ENCODE assay signal across 16 mouse cellular contexts in genomic region chr15:97999546-97999945, GRCm38 (mm10). TPM values are rescaled to one million over a fixed set of nuclear protein-coding genes. Genes with fewer than 3 reads are reported as not detected.
DNase-seq lines count a peak whose midpoint lies in the region; ATAC-seq and TF ChIP-seq lines count a peak whose summit lies in the region.
"Had no signal": no experiment of that assay in that cellular context is flagged by ENCODE, and none has a peak within 500 bp of the region (broad histone marks: within the 10 kb centered on the region; RNA-seq: fewer than 3 reads in every experiment).

No protein-coding gene starts in this region.

- no peak for ATAC-seq in forebrain, embryonic 12.5 days (ENCODE audit: low FRiP score)
- no peak for ATAC-seq in forebrain, postnatal 0 days
- ATAC-seq in midbrain, embryonic 11.5 days (ENCODE audit: low FRiP score): no peak
- no peak for ATAC-seq in midbrain, embryonic 16.5 days
- ATAC-seq in neural tube, embryonic 13.5 days (ENCODE audit: low read depth): no peak

- peak overlapping the region; percentile 47; the same call in 1 of the 2 replicates for H3K9ac ChIP-seq in forebrain, embryonic 12.5 days
- H3K9ac ChIP-seq in forebrain, postnatal 0 days: no peak overlapping the region
- H3K9ac ChIP-seq in midbrain, embryonic 11.5 days (ENCODE audit: low read length): peak overlapping the region; percentile 26; the same call in 1 of the 2 replicates
- no peak overlapping the region for H3K9ac ChIP-seq in midbrain, embryonic 16.5 days (ENCODE audit: low read depth, low read length)
- no peak overlapping the region for H3K9ac ChIP-seq in neural tube, embryonic 13.5 days
- H3K9ac ChIP-seq: embryonic facial prominence, embryonic 12.5 days; hindbrain, embryonic 15.5 days had no signal

- H3K36me3 ChIP-seq in forebrain, embryonic 12.5 days (replicated peaks): peaks cover 41% of the 10 kb centered on the region
- H3K36me3 ChIP-seq in forebrain, postnatal 0 days (ENCODE audit: insufficient read depth): no peaks in the 10 kb centered on the region
- peaks cover 20% of the 10 kb centered on the region for H3K36me3 ChIP-seq in midbrain, embryonic 11.5 days (ENCODE audit: control insufficient read depth, insufficient read depth, low read length)
- no peaks in the 10 kb centered on the region for H3K36me3 ChIP-seq in midbrain, embryonic 16.5 days (ENCODE audit: control insufficient read depth, insufficient read depth, low read length)
- peaks cover 60% of the 10 kb centered on the region for H3K36me3 ChIP-seq in limb, embryonic 10.5 days
- H3K36me3 ChIP-seq in neural tube, embryonic 13.5 days: no peaks in the 10 kb centered on the region; the same call in 1 of the 2 replicates
- H3K36me3 ChIP-seq: hindbrain, embryonic 15.5 days had no signal

- TF ChIP-seq CTCF in forebrain, postnatal 0 days (IDR thresholded peaks at IDR 0.05; ENCODE audit: low read depth): no peak

- WGBS in forebrain, embryonic 12.5 days: 37% methylated on average over 13 of the region's 13 CpGs
- 55% methylated on average over 13 of the region's 13 CpGs for WGBS in forebrain, postnatal 0 days
- WGBS in midbrain, embryonic 11.5 days: 26% methylated on average over 13 of the region's 13 CpGs
- WGBS in midbrain, embryonic 16.5 days: 46% methylated on average over 13 of the region's 13 CpGs
- 14% methylated on average over 13 of the region's 13 CpGs for WGBS in limb, embryonic 10.5 days
- WGBS in neural tube, embryonic 13.5 days: 34% methylated on average over 13 of the region's 13 CpGs

- no peaks in the 10 kb centered on the region for H3K9me3 ChIP-seq in forebrain, embryonic 12.5 days
- no peaks in the 10 kb centered on the region for H3K9me3 ChIP-seq in forebrain, postnatal 0 days (ENCODE audit: low read length)
- no peaks in the 10 kb centered on the region for H3K9me3 ChIP-seq in midbrain, embryonic 11.5 days (ENCODE audit: control insufficient read depth, low read length)
- no peaks in the 10 kb centered on the region for H3K9me3 ChIP-seq in midbrain, embryonic 16.5 days (replicated peaks; ENCODE audit: control insufficient read depth, low read length, poor library complexity, severe bottlenecking)
- H3K9me3 ChIP-seq in limb, embryonic 10.5 days (replicated peaks): no peaks in the 10 kb centered on the region
- no peaks in the 10 kb centered on the region for H3K9me3 ChIP-seq in neural tube, embryonic 13.5 days
- H3K9me3 ChIP-seq: embryonic facial prominence, embryonic 12.5 days; hindbrain, embryonic 15.5 days had no signal

- H3K27ac ChIP-seq in forebrain, embryonic 12.5 days: no peak overlapping the region
- H3K27ac ChIP-seq in forebrain, postnatal 0 days (ENCODE audit: low read depth, low read length): no peak overlapping the region
- peak overlapping the region; percentile 7; the same call in 1 of the 2 replicates for H3K27ac ChIP-seq in midbrain, embryonic 11.5 days (ENCODE audit: low read depth, low read length)
- H3K27ac ChIP-seq in midbrain, embryonic 16.5 days (ENCODE audit: low read length): no peak overlapping the region
- 0 out of 2 replicates have a peak overlapping the region, but pooled peaks have one; percentile 7 for H3K27ac ChIP-seq in limb, embryonic 10.5 days
- H3K27ac ChIP-seq in neural tube, embryonic 13.5 days (replicated peaks): no peak overlapping the region
- H3K27ac ChIP-seq: embryonic facial prominence, embryonic 12.5 days; heart, adult 2 months; hindbrain, embryonic 15.5 days had no signal

- H3K4me1 ChIP-seq in forebrain, embryonic 12.5 days: peaks cover 52% of the 10 kb centered on the region
- peaks cover 36% of the 10 kb centered on the region for H3K4me1 ChIP-seq in forebrain, postnatal 0 days (ENCODE audit: insufficient read depth)
- peaks cover 34% of the 10 kb centered on the region for H3K4me1 ChIP-seq in midbrain, embryonic 11.5 days (ENCODE audit: control insufficient read depth, insufficient read depth, low read length)
- H3K4me1 ChIP-seq in midbrain, embryonic 16.5 days (ENCODE audit: control insufficient read depth, insufficient read depth, low read length): peaks cover 45% of the 10 kb centered on the region
- peaks cover 53% of the 10 kb centered on the region for H3K4me1 ChIP-seq in limb, embryonic 10.5 days
- peaks cover 97% of the 10 kb centered on the region for H3K4me1 ChIP-seq in neural tube, embryonic 13.5 days (replicated peaks)

- no peak overlapping the region for H3K4me3 ChIP-seq in forebrain, embryonic 12.5 days (replicated peaks)
- no peak overlapping the region for H3K4me3 ChIP-seq in forebrain, postnatal 0 days (ENCODE audit: low read depth, low read length)
- no peak overlapping the region for H3K4me3 ChIP-seq in midbrain, embryonic 11.5 days (ENCODE audit: low read depth, low read length)
- H3K4me3 ChIP-seq in midbrain, embryonic 16.5 days (ENCODE audit: low read depth, low read length): no peak overlapping the region
- H3K4me3 ChIP-seq in limb, embryonic 10.5 days: peak overlapping the region; percentile 70
- H3K4me3 ChIP-seq in neural tube, embryonic 13.5 days: no peak overlapping the region
- H3K4me3 ChIP-seq: embryonic facial prominence, embryonic 12.5 days; heart, adult 2 months; hindbrain, embryonic 15.5 days had no signal

- peaks cover 15% of the 10 kb centered on the region for H3K27me3 ChIP-seq in forebrain, embryonic 12.5 days
- peaks cover 24% of the 10 kb centered on the region; the same call in 1 of the 2 replicates for H3K27me3 ChIP-seq in forebrain, postnatal 0 days (ENCODE audit: insufficient read depth, low read length)
- H3K27me3 ChIP-seq in midbrain, embryonic 11.5 days (ENCODE audit: control insufficient read depth, insufficient read depth, low read length): no peaks in the 10 kb centered on the region
- H3K27me3 ChIP-seq in midbrain, embryonic 16.5 days (ENCODE audit: control insufficient read depth, insufficient read depth, low read depth, low read length): peaks cover 7% of the 10 kb centered on the region
- peaks cover 73% of the 10 kb centered on the region for H3K27me3 ChIP-seq in limb, embryonic 10.5 days (ENCODE audit: low read depth, poor library complexity, severe bottlenecking)
- H3K27me3 ChIP-seq in neural tube, embryonic 13.5 days: peaks cover 31% of the 10 kb centered on the region

- no peak for DNase-seq in forebrain, postnatal 0 days
- DNase-seq in midbrain, embryonic 11.5 days (ENCODE audit: low spot score, missing footprints): no peak
- no peak for DNase-seq in limb, embryonic 10.5 days (ENCODE audit: low spot score)
- DNase-seq in frontal cortex, postnatal 25 days (ENCODE audit: low spot score in 2 of 2): no peak
- DNase-seq in cerebellum, postnatal 4 days (ENCODE audit: low spot score in 2 of 2): no peak
- DNase-seq: cerebellum, adult 2 months; heart, adult 2 months; kidney, adult 9 months; layer of hippocampus, adult 9-11 months; lung, adult 18-20 months; thymus, postnatal 25 days had no signal

- H3K4me2 ChIP-seq in forebrain, embryonic 12.5 days: peak overlapping the region; percentile 88
- H3K4me2 ChIP-seq in forebrain, postnatal 0 days (ENCODE audit: low read depth): no peak overlapping the region
- H3K4me2 ChIP-seq in midbrain, embryonic 11.5 days: no peak overlapping the region; the same call in 1 of the 2 replicates
- H3K4me2 ChIP-seq in midbrain, embryonic 16.5 days (ENCODE audit: low read length): no peak overlapping the region
- H3K4me2 ChIP-seq in neural tube, embryonic 13.5 days: peak overlapping the region; percentile 84
- H3K4me2 ChIP-seq: hindbrain, embryonic 15.5 days had no signal

RNA-seq across cellular contexts. Expression of gene Col2a1, which starts 4.9 kb away (rescaled TPM):
- 112 and 122 TPM in 2 replicates for polyA plus RNA-seq in forebrain, embryonic 12.5 days (2016; fragmentation: Nextera tagmentation; extraction: Ambion mirVana)
- 7.6 and 28.3 TPM in 2 replicates for total RNA-seq in forebrain, postnatal 0 days (2014; rRNA removed)
- polyA plus RNA-seq in forebrain, postnatal 0 days (2015; fragmentation: Nextera tagmentation; extraction: Ambion mirVana): 2.5 and 4.9 TPM in 2 replicates
- 94.5 and 94.6 TPM in 2 replicates for polyA plus RNA-seq in midbrain, embryonic 11.5 days (2014; fragmentation: Nextera tagmentation; extraction: Ambion mirVana)
- polyA plus RNA-seq in midbrain, embryonic 16.5 days (2015; fragmentation: Nextera tagmentation; extraction: Ambion mirVana): 22.6 and 34.8 TPM in 2 replicates
- polyA plus RNA-seq in limb, embryonic 10.5 days (2016; fragmentation: Nextera tagmentation; extraction: Ambion mirVana): 72.8 and 186 TPM in 2 replicates
- polyA plus RNA-seq in neural tube, embryonic 13.5 days (2015; fragmentation: Nextera tagmentation; extraction: Ambion mirVana): 67.1 and 89.2 TPM in 2 replicates

RNA-seq across cellular contexts. Expression of gene Tmem106c, which starts 35.5 kb away (rescaled TPM):
- 41.5 and 44.9 TPM in 2 replicates for polyA plus RNA-seq in forebrain, embryonic 12.5 days (2016; fragmentation: Nextera tagmentation; extraction: Ambion mirVana)
- 44.4 and 50.8 TPM in 2 replicates for total RNA-seq in forebrain, postnatal 0 days (2014; rRNA removed)
- polyA plus RNA-seq in forebrain, postnatal 0 days (2015; fragmentation: Nextera tagmentation; extraction: Ambion mirVana): 62.8 and 66.1 TPM in 2 replicates
- 60.4 and 62.7 TPM in 2 replicates for polyA plus RNA-seq in midbrain, embryonic 11.5 days (2014; fragmentation: Nextera tagmentation; extraction: Ambion mirVana)
- 52.5 and 57.2 TPM in 2 replicates for polyA plus RNA-seq in midbrain, embryonic 16.5 days (2015; fragmentation: Nextera tagmentation; extraction: Ambion mirVana)
- polyA plus RNA-seq in limb, embryonic 10.5 days (2016; fragmentation: Nextera tagmentation; extraction: Ambion mirVana): 29.8 and 34.9 TPM in 2 replicates
- 45.0 and 49.3 TPM in 2 replicates for polyA plus RNA-seq in neural tube, embryonic 13.5 days (2015; fragmentation: Nextera tagmentation; extraction: Ambion mirVana)

Comparison
In these comparisons a context has a peak if more than half of its experiments do, and no peak if none do; other contexts are left out.
1. H3K27ac ChIP-seq: peak in midbrain, embryonic 11.5 days (single experiment) and limb, embryonic 10.5 days (single experiment); none in forebrain, embryonic 12.5 days (single experiment), forebrain, postnatal 0 days (single experiment), midbrain, embryonic 16.5 days (single experiment) and neural tube, embryonic 13.5 days (single experiment).
2. H3K4me2 ChIP-seq: peak in forebrain, embryonic 12.5 days (single experiment) and neural tube, embryonic 13.5 days (single experiment); none in forebrain, postnatal 0 days (single experiment), midbrain, embryonic 11.5 days (single experiment) and midbrain, embryonic 16.5 days (single experiment).
3. H3K9ac ChIP-seq: peak in forebrain, embryonic 12.5 days (single experiment) and midbrain, embryonic 11.5 days (single experiment); none in forebrain, postnatal 0 days (single experiment), midbrain, embryonic 16.5 days (single experiment) and neural tube, embryonic 13.5 days (single experiment).